Mouse (Mus musculus) kidney, adult 2 months (tissue): ENCODE measurements around the gene Styk1. TPM values are rescaled to one million over a fixed set of nuclear protein-coding genes. Genes with fewer than 3 reads are reported as not detected.
A peak's percentile ranks its signal among the peaks of the same experiment; 100 is the strongest.

Experiments used
- DNase-seq: peaks from one replicate; pipeline ENCODE4 v3.0.0; 2021
- H3K27ac ChIP-seq: fragments of 200-500 bp; 2 replicates; pipeline ENCODE4 v1.5.1; 2012; ENCODE audit warnings: low read depth, low read length, control low read depth, inconsistent platforms; ENCODE audit not compliant: insufficient read depth
- H3K27me3 ChIP-seq: fragments of 200-500 bp; replicated peaks from 2 replicates; pipeline ENCODE4 v1.6.1; 2012; ENCODE audit warnings: mild to moderate bottlenecking, moderate library complexity, low read length, inconsistent platforms; ENCODE audit not compliant: control insufficient read depth, insufficient read depth
- H3K36me3 ChIP-seq: fragments of 200-500 bp; 2 replicates; pipeline ENCODE4 v1.6.1; 2012; ENCODE audit warnings: mild to moderate bottlenecking, moderate library complexity, low read length, inconsistent platforms; ENCODE audit not compliant: control insufficient read depth, insufficient read depth
- H3K4me1 ChIP-seq: fragments of 200-500 bp; 2 replicates; pipeline ENCODE4 v1.6.1; 2011; ENCODE audit warnings: low read length; ENCODE audit not compliant: control insufficient read depth, insufficient read depth
- H3K4me3 ChIP-seq: fragments of 200-500 bp; 2 replicates; pipeline ENCODE4 v1.5.1; 2011; ENCODE audit warnings: mild to moderate bottlenecking, low read depth, low read length, control low read depth; ENCODE audit not compliant: insufficient read depth
- CTCF ChIP-seq: fragments of 200-500 bp; conservative IDR thresholded peaks from 2 replicates; pipeline ENCODE4 v1.5.1; 2011; ENCODE audit warnings: low read depth, mild to moderate bottlenecking, control low read depth, low read length, moderate library complexity, mixed read lengths; ENCODE audit not compliant: insufficient read depth, insufficient read length
- POLR2A ChIP-seq: fragments of 200-500 bp; IDR thresholded peaks from one replicate; pipeline ENCODE4 v1.6.1; 2011; ENCODE audit warnings: low read depth, low read length, control low read depth
- WGBS: fragments of 180-500 bp; shearing (Covaris S2); methylation state at CpG from one replicate; pipeline ENCODE4 v1.1.7; 2018; 5-methylcytosine and 5-hydroxymethylcytosine counted together
- polyA plus RNA-seq: library from polyadenylated mRNA; depleted of rRNA; stranded (reverse); fragments of >200 nt; gene quantifications from 2 replicates; pipeline ENCODE4 v1.2.3, GENCODE M21; 2012; rRNA removed

Styk1 gene
- polyA plus RNA-seq: 2.1 and 2.2 TPM in 2 replicates

- no peaks in the 10 kb centered on the region for H3K4me1 ChIP-seq
- H3K36me3 ChIP-seq: no peaks in the 10 kb centered on the region
- peak; percentile 77 for DNase-seq
- TF ChIP-seq POLR2A (no peak), CTCF (peak; percentile 91)
- under 1% methylated on average over 16 of the region's 16 CpGs for WGBS
- H3K27ac ChIP-seq: no peak within 1 kb of the TSS
- peak within 1 kb of the TSS; percentile 32; the same call in 1 of the 2 replicates for H3K4me3 ChIP-seq
- H3K27me3 ChIP-seq: no peaks in the 10 kb centered on the region; the same call in 1 of the 2 replicates
Observed at GRCm38 (mm10) chr6:131353352-131353919, at the start of gene Styk1. Gene Styk1 (minus strand): TSS chr6:131353597.

- WGBS: 35% methylated on average over 2 of the region's 2 CpGs
- H3K4me3 ChIP-seq: no peak overlapping the region
- no peaks in the 10 kb centered on the region for H3K36me3 ChIP-seq
- no peak for DNase-seq
- H3K4me1 ChIP-seq: no peaks in the 10 kb centered on the region
- no peak for TF ChIP-seq POLR2A
- TF ChIP-seq CTCF: no peak
- H3K27ac ChIP-seq: no peak overlapping the region
- no peaks in the 10 kb centered on the region for H3K27me3 ChIP-seq
Observed at GRCm38 (mm10) chr6:131403036-131403435, 49.6 kb upstream of the Styk1 start.

DNA sequence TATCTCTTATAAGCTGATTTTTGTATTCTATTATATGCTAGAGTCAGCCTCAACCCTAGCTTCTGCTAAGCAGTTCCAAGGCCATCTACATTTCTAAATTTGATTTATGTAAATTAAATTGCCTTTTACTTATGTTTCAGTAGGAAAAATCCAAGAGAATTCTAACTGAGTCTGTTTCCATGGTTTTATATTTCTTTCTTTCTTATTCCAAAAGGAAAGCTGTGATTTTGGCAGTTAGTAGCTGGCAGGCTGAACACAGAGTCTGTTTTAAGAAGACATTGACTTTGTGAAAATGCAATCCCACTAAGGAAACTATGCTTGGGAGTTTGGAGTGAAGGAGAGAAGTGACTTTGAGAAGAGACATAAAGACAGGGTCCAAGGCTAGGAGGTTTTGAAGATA is 49.2 kb upstream of the Styk1 start:
- no peaks in the 10 kb centered on the region for H3K4me1 ChIP-seq
- TF ChIP-seq CTCF (no peak), POLR2A (no peak)
- H3K27ac ChIP-seq: no peak overlapping the region
- no peaks in the 10 kb centered on the region for H3K27me3 ChIP-seq
- H3K36me3 ChIP-seq: no peaks in the 10 kb centered on the region
- DNase-seq: no peak
- H3K4me3 ChIP-seq: no peak overlapping the region

DNA sequence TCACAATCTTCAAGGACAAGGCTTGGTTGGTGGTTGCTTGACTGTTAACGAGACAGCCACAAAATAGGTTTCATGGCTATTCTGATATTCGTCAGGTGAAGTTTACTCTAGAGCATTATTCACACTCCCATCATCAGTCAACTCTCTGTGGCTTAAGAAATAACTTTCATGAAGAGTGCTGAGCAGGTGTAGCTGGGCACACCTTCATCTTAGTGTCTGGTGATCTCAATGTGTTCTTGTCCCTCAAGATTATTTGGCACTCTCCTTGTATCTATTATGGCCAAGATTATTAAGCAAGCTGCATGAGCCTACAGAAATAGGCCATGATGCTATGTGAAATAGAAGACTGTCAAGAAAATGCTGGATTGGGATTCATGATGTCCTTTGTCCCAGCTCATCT is 47.9 kb upstream of the Styk1 start:
- TF ChIP-seq CTCF (no peak), POLR2A (no peak)
- 96% methylated on average over 2 of the region's 2 CpGs for WGBS
- H3K27me3 ChIP-seq: no peaks in the 10 kb centered on the region
- no peak overlapping the region for H3K4me3 ChIP-seq
- no peaks in the 10 kb centered on the region for H3K36me3 ChIP-seq
- no peaks in the 10 kb centered on the region for H3K4me1 ChIP-seq
- no peak for DNase-seq
- no peak overlapping the region for H3K27ac ChIP-seq

- H3K27ac ChIP-seq: no peak overlapping the region
- H3K36me3 ChIP-seq: no peaks in the 10 kb centered on the region
- H3K27me3 ChIP-seq: no peaks in the 10 kb centered on the region
- no peak overlapping the region for H3K4me3 ChIP-seq
- no peak for TF ChIP-seq POLR2A
- TF ChIP-seq CTCF: no peak
- WGBS: 29% methylated on average over 1 of the region's 1 CpGs
- DNase-seq: no peak
- no peaks in the 10 kb centered on the region for H3K4me1 ChIP-seq
Observed at GRCm38 (mm10) chr6:131396650-131397049, 43.3 kb upstream of the Styk1 start.

GRCm38 (mm10) chr6:131393873-131394660 is 40.7 kb upstream of the Styk1 start:
- WGBS: 75% methylated on average over 4 of the region's 4 CpGs
- TF ChIP-seq POLR2A (no peak), CTCF (no peak)
- no peak for DNase-seq
- Histone ChIP-seq H3K4me3 (no peak overlapping the region), H3K27me3 (no peaks in the 10 kb centered on the region), H3K36me3 (no peaks in the 10 kb centered on the region), H3K4me1 (no peaks in the 10 kb centered on the region), H3K27ac (no peak overlapping the region)
